Mouse (Mus musculus) lung, adult 10 weeks (tissue): ENCODE results near the gene Prss1. TPM values are rescaled to one million over a fixed set of nuclear protein-coding genes. Genes with fewer than 3 reads are reported as not detected.

Experiments used
- polyA plus RNA-seq: library from polyadenylated mRNA; stranded (reverse); fragments of 350-450 nt; fragmentation: Illumina TruSeq; extraction: RNeasy Lipid Tissue Mini Kit (QIAGEN cat#74804); gene quantifications from one replicate; pipeline ENCODE4 v1.2.3, GENCODE M21; 2014; ENCODE audit warnings: low read depth, low replicate concordance; ENCODE audit not compliant: insufficient read depth

Gene Prss1
- not detected for polyA plus RNA-seq

GRCm38 (mm10) chr6:41458632-41459031 lies at the start of gene Prss1:
Prss1 (plus strand) TSS chr6:41458932.

GRCm38 (mm10) chr6:41446045-41446444 lies 12.7 kb upstream of the Prss1 start, which contains the start of gene Gm10334:
Gm10334 (minus strand) TSS chr6:41446145.

Other genes starting within 250 kb of the Prss1 start
- not detected for gene Try4, start 156.7 kb upstream of the Prss1 start, polyA plus RNA-seq
- not detected for gene Try5, start 142.1 kb upstream of the Prss1 start, polyA plus RNA-seq
- gene Try10, start 104.8 kb upstream of the Prss1 start, polyA plus RNA-seq = not detected
- not detected for gene Prss3, start 81.3 kb upstream of the Prss1 start, polyA plus RNA-seq
- not detected for gene Gm5771, start 66.6 kb upstream of the Prss1 start, polyA plus RNA-seq
- not detected for gene Gm10334, start 12.8 kb upstream of the Prss1 start, polyA plus RNA-seq
- gene Prss2, start 62.9 kb downstream of the Prss1 start, polyA plus RNA-seq = not detected
- 6.2 TPM for gene Ephb6, start 146.6 kb downstream of the Prss1 start, polyA plus RNA-seq
- 3.7 TPM for gene Trpv6, start 177.5 kb downstream of the Prss1 start, polyA plus RNA-seq
- not detected for gene Trpv5, start 221.8 kb downstream of the Prss1 start, polyA plus RNA-seq
- not detected for gene Llcfc1, start 225.5 kb downstream of the Prss1 start, polyA plus RNA-seq
- gene Kel, start 245.4 kb downstream of the Prss1 start, polyA plus RNA-seq = not detected